Mouse (Mus musculus): ENCODE results near the gene Tnfaip6. TPM values are rescaled to one million over a fixed set of nuclear protein-coding genes. Genes with fewer than 3 reads are reported as not detected.

Gene Tnfaip6
- not detected in 2 replicates for polyA plus RNA-seq (2012; ENCODE audit: low replicate concordance)

DNA sequence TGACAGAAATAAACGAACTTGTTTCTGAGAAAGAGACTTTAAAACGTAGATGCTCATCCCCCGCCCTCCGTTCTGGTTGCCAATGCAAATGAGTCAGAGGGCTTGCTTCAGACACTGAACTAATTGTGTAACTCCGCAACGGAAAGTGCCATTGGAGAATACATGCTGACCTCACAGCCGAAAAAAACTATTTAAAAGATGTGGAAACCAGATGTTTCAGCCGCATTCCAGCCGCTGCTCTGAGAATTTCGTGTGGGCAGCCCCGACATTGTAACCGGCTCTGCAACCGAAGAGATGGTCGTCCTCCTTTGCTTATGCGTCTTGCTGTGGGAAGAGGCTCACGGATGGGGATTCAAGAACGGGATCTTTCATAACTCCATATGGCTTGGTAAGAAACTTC is at the start of gene Tnfaip6:
TSS of gene Tnfaip6 (plus strand) at position 128 of the 400 bp plus-strand sequence.

GRCm38 (mm10) chr2:52072491-52073140 is 34.8 kb downstream of the Tnfaip6 start, which contains the start of gene Rif1:
Gene Rif1, plus strand, starts transcription at chr2:52072832.

Other genes with a start within 250 kb of the Tnfaip6 start
- gene Rbm43, start 102.8 kb upstream of the Tnfaip6 start, polyA plus RNA-seq (2012; ENCODE audit: low replicate concordance), result 10.7 and 14.8 TPM in 2 replicates
- 4.2 and 4.8 TPM in 2 replicates for gene Nmi, start 64.5 kb upstream of the Tnfaip6 start, polyA plus RNA-seq (2012; ENCODE audit: low replicate concordance)
- 12.2 and 20.8 TPM in 2 replicates for gene Rif1, start 34.8 kb downstream of the Tnfaip6 start, polyA plus RNA-seq (2012; ENCODE audit: low replicate concordance)

Data from hematopoietic multipotent progenitor cell, adult 10-12 weeks (in vitro differentiated cells).